Mouse (Mus musculus) c-Kit-positive CD71-positive TER-119-positive erythroid progenitor cells, embryonic 14.5 days (primary cell): ENCODE measurements at regions not wholly inside any gene's neighbourhood (a gene's known extent, or its start where the extent isn't known, plus 50 kb on each side); places are given as distances from the start of the nearest gene placed in this dataset.

Experiments
- DNase-seq: peaks from one replicate; pipeline ENCODE4 v3.0.0-alpha.2; 2013; ENCODE audit warnings: low spot score

- peak; percentile 8 for DNase-seq
These were observed 141.2 kb downstream of the Tex29 start for GRCm38 (mm10) chr8:11981458-11981857.

GRCm38 (mm10) chr8:11990024-11990423 lies 149.8 kb downstream of the Tex29 start:
- no peak for DNase-seq

- no peak for DNase-seq
These were observed 159.6 kb downstream of the Tex29 start for GRCm38 (mm10) chr8:11999736-12000458.

GRCm38 (mm10) chr8:12000459-12000789 lies 160.2 kb downstream of the Tex29 start:
- no peak for DNase-seq

- DNase-seq = no peak
These were observed 164.0 kb downstream of the Tex29 start for GRCm38 (mm10) chr8:12004241-12004640.

GRCm38 (mm10) chr8:12012769-12013168 lies 172.5 kb downstream of the Tex29 start:
- no peak for DNase-seq

- DNase-seq = no peak
These were observed 177.5 kb downstream of the Tex29 start for GRCm38 (mm10) chr8:12017750-12018149.

- DNase-seq = peak; percentile 11
These were observed 179.0 kb downstream of the Tex29 start for GRCm38 (mm10) chr8:12019272-12019671.

GRCm38 (mm10) chr8:12023669-12024390 lies 183.6 kb downstream of the Tex29 start:
- DNase-seq = no peak

- DNase-seq = no peak
These were observed 190.3 kb downstream of the Tex29 start for GRCm38 (mm10) chr8:12030363-12031116.

- DNase-seq = no peak
These were observed 191.5 kb downstream of the Tex29 start for GRCm38 (mm10) chr8:12031796-12032195.

GRCm38 (mm10) chr8:12032386-12032785 lies 192.1 kb downstream of the Tex29 start:
- no peak for DNase-seq

GRCm38 (mm10) chr8:12036349-12036748 lies 196.1 kb downstream of the Tex29 start:
- no peak for DNase-seq

GRCm38 (mm10) chr8:12040924-12041323 lies 200.7 kb downstream of the Tex29 start:
- DNase-seq = no peak

GRCm38 (mm10) chr8:12041662-12042061 lies 201.4 kb downstream of the Tex29 start:
- no peak for DNase-seq

GRCm38 (mm10) chr8:12050841-12051240 lies 210.6 kb downstream of the Tex29 start:
- DNase-seq = no peak

GRCm38 (mm10) chr8:12051357-12051756 lies 211.1 kb downstream of the Tex29 start:
- no peak for DNase-seq

GRCm38 (mm10) chr8:12055931-12056330 lies 215.7 kb downstream of the Tex29 start:
- no peak for DNase-seq

- DNase-seq = no peak
These were observed 217.4 kb upstream of the A230072I06Rik start for GRCm38 (mm10) chr8:12061237-12061636.

GRCm38 (mm10) chr8:12062710-12063109 lies 215.9 kb upstream of the A230072I06Rik start:
- DNase-seq = no peak

- no peak for DNase-seq
These were observed 214.0 kb upstream of the A230072I06Rik start for GRCm38 (mm10) chr8:12064664-12065063.

GRCm38 (mm10) chr8:12066454-12066853 lies 212.2 kb upstream of the A230072I06Rik start:
- DNase-seq = no peak
